ENCODE assay signal across 8 mouse cellular contexts in genomic region chr10:76032402-76033118, GRCm38 (mm10). TPM values are rescaled to one million over a fixed set of nuclear protein-coding genes. Genes with fewer than 3 reads are reported as not detected.
DNase-seq lines count a peak whose midpoint lies in the region; ATAC-seq and TF ChIP-seq lines count a peak whose summit lies in the region.

TSS of gene Zfp280b (plus strand) at chr10:76032650.

- peak within 1 kb of the TSS; percentile 11; the same call in 1 of the 2 replicates for H3K27ac ChIP-seq in CH12.LX (ENCODE audit: insufficient read depth, low read depth)
- peak within 1 kb of the TSS; percentile 69 for H3K27ac ChIP-seq in forebrain, embryonic 12.5 days
- peak within 1 kb of the TSS; percentile 76 for H3K27ac ChIP-seq in heart, postnatal 0 days (ENCODE audit: low read depth)
- H3K27ac ChIP-seq in liver, embryonic 16.5 days (ENCODE audit: low read length), result peak within 1 kb of the TSS; percentile 65
- peak within 1 kb of the TSS; percentile 80 for H3K27ac ChIP-seq in neural tube, embryonic 13.5 days (replicated peaks)
- peak within 1 kb of the TSS; percentile 72 for H3K27ac ChIP-seq in testis, adult 2 months (ENCODE audit: control insufficient read depth, insufficient read depth, low read depth, low read length)

- H3K9me3 ChIP-seq in CH12.LX (replicated peaks; ENCODE audit: low read length), result no peaks in the 10 kb centered on the region
- H3K9me3 ChIP-seq in forebrain, embryonic 12.5 days, result no peaks in the 10 kb centered on the region
- no peaks in the 10 kb centered on the region for H3K9me3 ChIP-seq in heart, postnatal 0 days (replicated peaks; ENCODE audit: control insufficient read depth, low read length)
- H3K9me3 ChIP-seq in liver, embryonic 16.5 days (replicated peaks; ENCODE audit: control insufficient read depth, low read length), result no peaks in the 10 kb centered on the region
- H3K9me3 ChIP-seq in neural tube, embryonic 13.5 days, result no peaks in the 10 kb centered on the region

- H3K27me3 ChIP-seq in CH12.LX (replicated peaks), result no peaks in the 10 kb centered on the region
- no peaks in the 10 kb centered on the region for H3K27me3 ChIP-seq in forebrain, embryonic 12.5 days
- no peaks in the 10 kb centered on the region for H3K27me3 ChIP-seq in heart, postnatal 0 days (ENCODE audit: control insufficient read depth, insufficient read depth, low read length)
- H3K27me3 ChIP-seq in liver, embryonic 16.5 days (ENCODE audit: control insufficient read depth, insufficient read depth, low read depth, low read length), result no peaks in the 10 kb centered on the region
- no peaks in the 10 kb centered on the region for H3K27me3 ChIP-seq in neural tube, embryonic 13.5 days
- no peaks in the 10 kb centered on the region for H3K27me3 ChIP-seq in testis, adult 2 months (ENCODE audit: control insufficient read depth, insufficient read depth, low read length)

- H3K4me3 ChIP-seq in CH12.LX (replicated peaks in 1 of 3; ENCODE audit: low read depth in 2 of 3, low read length in 2 of 3, poor library complexity in 1 of 3), result peak within 1 kb of the TSS; percentile 75 to 92 (median 75)
- peak within 1 kb of the TSS; percentile 83 for H3K4me3 ChIP-seq in forebrain, embryonic 12.5 days (replicated peaks)
- H3K4me3 ChIP-seq in heart, postnatal 0 days (ENCODE audit: low read depth, low read length), result peak within 1 kb of the TSS; percentile 78
- H3K4me3 ChIP-seq in liver, embryonic 16.5 days (ENCODE audit: low read depth, low read length), result peak within 1 kb of the TSS; percentile 85
- peak within 1 kb of the TSS; percentile 94 for H3K4me3 ChIP-seq in neural tube, embryonic 13.5 days
- H3K4me3 ChIP-seq in testis, adult 2 months (ENCODE audit: control insufficient read depth, low read depth, low read length), result peak within 1 kb of the TSS; percentile 87

- H3K36me3 ChIP-seq in CH12.LX (replicated peaks in 1 of 2; ENCODE audit: control insufficient read depth in 1 of 2, insufficient read depth in 1 of 2, low read length in 1 of 2), result peaks cover 1 to 26% of the 10 kb centered on the region in 2 experiments
- H3K36me3 ChIP-seq in forebrain, embryonic 12.5 days (replicated peaks), result peaks cover 20% of the 10 kb centered on the region
- no peaks in the 10 kb centered on the region for H3K36me3 ChIP-seq in heart, postnatal 0 days (replicated peaks; ENCODE audit: control insufficient read depth, insufficient read depth, low read length)
- no peaks in the 10 kb centered on the region for H3K36me3 ChIP-seq in liver, embryonic 16.5 days (ENCODE audit: control insufficient read depth, insufficient read depth)
- peaks cover 22% of the 10 kb centered on the region for H3K36me3 ChIP-seq in neural tube, embryonic 13.5 days
- H3K36me3 ChIP-seq in testis, adult 2 months (ENCODE audit: control insufficient read depth, insufficient read depth, low read length), result no peaks in the 10 kb centered on the region

- TF ChIP-seq EP300 in CH12.LX (IDR thresholded peaks at IDR 0.05; ENCODE audit: low read length), result no peak
- no peak for TF ChIP-seq EP300 in heart, postnatal 0 days (IDR thresholded peaks at IDR 0.05; ENCODE audit: low read depth)

- TF ChIP-seq CTCF in CH12.LX (conservative IDR thresholded peaks at IDR 0.05 in 1 of 2, IDR thresholded peaks at IDR 0.05 in 1 of 2; ENCODE audit: low read depth in 2 of 2, low read length in 2 of 2), result peak in 1 of 2 experiments; percentile 66; a peak in 2 of 4 replicates
- TF ChIP-seq CTCF in heart, postnatal 0 days (IDR thresholded peaks at IDR 0.05; ENCODE audit: low read depth), result peak; percentile 71
- TF ChIP-seq CTCF in testis, adult 2 months (IDR thresholded peaks at IDR 0.05; ENCODE audit: control insufficient read depth, insufficient read depth, insufficient replicate concordance, low read depth, low read length), result peak; percentile 33; the same call in 1 of the 2 replicates

- peaks cover 47% of the 10 kb centered on the region for H3K79me2 ChIP-seq in CH12.LX (replicated peaks; ENCODE audit: control insufficient read depth, extremely low read depth, insufficient read depth, poor library complexity, severe bottlenecking)

- peak within 1 kb of the TSS; percentile 65 for H3K9ac ChIP-seq in CH12.LX (ENCODE audit: insufficient read depth, low read depth)
- H3K9ac ChIP-seq in forebrain, embryonic 12.5 days, result peak within 1 kb of the TSS; percentile 89
- H3K9ac ChIP-seq in heart, postnatal 0 days (replicated peaks; ENCODE audit: low read depth, low read length), result peak within 1 kb of the TSS; percentile 84
- H3K9ac ChIP-seq in liver, embryonic 16.5 days (ENCODE audit: low read depth, low read length), result peak within 1 kb of the TSS; percentile 84
- H3K9ac ChIP-seq in neural tube, embryonic 13.5 days, result peak within 1 kb of the TSS; percentile 92

- TF ChIP-seq RAD21 in CH12.LX (IDR thresholded peaks at IDR 0.05; ENCODE audit: low read depth, low read length), result no peak; the same call in none of the 2 replicates

- dilution Hi-C loops in CH12.LX (cut with MboI; ENCODE audit: extremely low pct_ligation_motif_present, extremely low pct_unique_long_range_greater_than_20kb, low sequenced_read_pairs), result no loop called here

- H3K4me2 ChIP-seq in CH12.LX (ENCODE audit: insufficient read depth, low read depth, poor library complexity, severe bottlenecking), result peak within 1 kb of the TSS; percentile 85
- H3K4me2 ChIP-seq in forebrain, embryonic 12.5 days, result peak within 1 kb of the TSS; percentile 68
- H3K4me2 ChIP-seq in heart, postnatal 0 days (ENCODE audit: low read depth, low read length), result peak within 1 kb of the TSS; percentile 84
- peak within 1 kb of the TSS; percentile 70 for H3K4me2 ChIP-seq in liver, embryonic 16.5 days (ENCODE audit: low read depth, low read length)
- H3K4me2 ChIP-seq in neural tube, embryonic 13.5 days, result peak within 1 kb of the TSS; percentile 75

- DNase-seq in CH12.LX (ENCODE audit: extremely low read depth), result peak; percentile 94
- DNase-seq in c-Kit-positive CD71-positive TER-119-negative erythroid progenitor cells, embryonic 14.5 days (ENCODE audit: low read depth), result peak; percentile 91
- DNase-seq in heart, postnatal 0 days (ENCODE audit: low spot score), result peak; percentile 94
- DNase-seq in kidney, postnatal 4 days, result peak; percentile 97 to 98

- in situ Hi-C loops in CH12.LX (cut with MboI; ENCODE audit: low pct_ligation_motif_present, low pct_unique_long_range_greater_than_20kb, low sequenced_read_pairs), result no loop called here

- H3K4me1 ChIP-seq in CH12.LX (ENCODE audit: control insufficient read depth in 1 of 2, insufficient read depth in 2 of 2), result peaks cover 10 to 47% of the 10 kb centered on the region in 2 experiments
- H3K4me1 ChIP-seq in forebrain, embryonic 12.5 days, result peaks cover 11% of the 10 kb centered on the region
- peaks cover 6% of the 10 kb centered on the region; the same call in 1 of the 2 replicates for H3K4me1 ChIP-seq in heart, postnatal 0 days (ENCODE audit: control insufficient read depth, insufficient read depth)
- peaks cover 14% of the 10 kb centered on the region for H3K4me1 ChIP-seq in liver, embryonic 16.5 days (ENCODE audit: control insufficient read depth, low read depth, low read length)
- H3K4me1 ChIP-seq in neural tube, embryonic 13.5 days (replicated peaks), result peaks cover 18% of the 10 kb centered on the region
- peaks cover 5% of the 10 kb centered on the region for H3K4me1 ChIP-seq in testis, adult 2 months (ENCODE audit: control insufficient read depth, insufficient read depth, low read length)

- ATAC-seq in forebrain, embryonic 12.5 days (ENCODE audit: low FRiP score), result peak; percentile 99
- ATAC-seq in heart, postnatal 0 days (ENCODE audit: insufficient read depth, low read depth), result peak; percentile 99
- peak; percentile 98 for ATAC-seq in liver, embryonic 16.5 days (ENCODE audit: low read depth)
- ATAC-seq in neural tube, embryonic 13.5 days (ENCODE audit: low read depth), result peak; percentile 99

- peak; percentile 71 for TF ChIP-seq POLR2A in CH12.LX (IDR thresholded peaks at IDR 0.05; ENCODE audit: low read depth, low read length)
- TF ChIP-seq POLR2A in testis, adult 2 months (IDR thresholded peaks at IDR 0.05; ENCODE audit: control insufficient read depth, low read depth, low read length), result peak; percentile 54; the same call in 1 of the 2 replicates

- WGBS in forebrain, embryonic 12.5 days, result under 1% methylated on average over 57 of the region's 58 CpGs
- under 1% methylated on average over 56 of the region's 58 CpGs for WGBS in heart, postnatal 0 days
- 0% methylated on average over 57 of the region's 58 CpGs for WGBS in liver, embryonic 16.5 days (ENCODE audit: insufficient replicate concordance)
- under 1% methylated on average over 58 of the region's 58 CpGs for whole genome bisulfite sequencing in neural tube, embryonic 13.5 days

TF ChIP-seq in CH12.LX, 34 proteins besides CTCF, POLR2A, EP300 and RAD21 (continues in another document):
- peak; percentile 50 for TF ChIP-seq HCFC1 (IDR thresholded peaks at IDR 0.05; ENCODE audit: low read depth, low read length)
- TF ChIP-seq TBP (conservative IDR thresholded peaks at IDR 0.05; ENCODE audit: low read depth, low read length), result 0 out of 2 replicates have a peak, but pooled peaks have one; percentile 34
- TF ChIP-seq UBTF (IDR thresholded peaks at IDR 0.05; ENCODE audit: low read depth, low read length), result peak; percentile 81; the same call in 1 of the 2 replicates
- TF ChIP-seq MAFK (IDR thresholded peaks at IDR 0.05; ENCODE audit: insufficient replicate concordance, low read length), result no peak
- TF ChIP-seq BHLHE40 (IDR thresholded peaks at IDR 0.05; ENCODE audit: low read depth, low read length), result no peak
- 0 out of 2 replicates have a peak, but pooled peaks have one; percentile 55 for TF ChIP-seq TCF12 (IDR thresholded peaks at IDR 0.05; ENCODE audit: low read depth, low read length)
- 0 out of 2 replicates have a peak, but pooled peaks have one; percentile 65 for TF ChIP-seq CHD1 (IDR thresholded peaks at IDR 0.05; ENCODE audit: low read depth, low read length)
- TF ChIP-seq JUND (conservative IDR thresholded peaks at IDR 0.05; ENCODE audit: low read depth, low read length), result no peak
- TF ChIP-seq SIN3A (IDR thresholded peaks at IDR 0.05; ENCODE audit: low read length), result peak; percentile 16; the same call in 1 of the 2 replicates
- peak; percentile 53 for TF ChIP-seq NELFE (IDR thresholded peaks at IDR 0.05; ENCODE audit: low read depth, low read length)
- TF ChIP-seq ELF1 (IDR thresholded peaks at IDR 0.05; ENCODE audit: low read depth, low read length), result peak; percentile 20; the same call in 1 of the 2 replicates

RNA-seq across cellular contexts. Expression of gene Zfp280b, which starts in this region (rescaled TPM):
- total RNA-seq in CH12.LX (2012; rRNA removed) (24.4 and 26.6 TPM in 2 replicates), CH12.LX (2014; rRNA removed) (15.2 and 19.0 TPM in 2 replicates)
- polyA plus RNA-seq in CH12.LX (2012; ENCODE audit: insufficient read length, low read depth), result 30.4 and 36.6 TPM in 2 replicates
- 26.1 and 26.7 TPM in 2 replicates for polyA plus RNA-seq in forebrain, embryonic 12.5 days (2016; fragmentation: Nextera tagmentation; extraction: Ambion mirVana)
- total RNA-seq in heart, postnatal 0 days (2014; rRNA removed; ENCODE audit: low replicate concordance), result 4.8 and 7.7 TPM in 2 replicates
- polyA plus RNA-seq in heart, postnatal 0 days (2015; fragmentation: Nextera tagmentation; extraction: Ambion mirVana), result 6.2 and 7.8 TPM in 2 replicates
- polyA plus RNA-seq in liver, embryonic 16.5 days (2015; fragmentation: Nextera tagmentation; extraction: Ambion mirVana), result 11.3 TPM in 2 replicates
- polyA plus RNA-seq in neural tube, embryonic 13.5 days (2015; fragmentation: Nextera tagmentation; extraction: Ambion mirVana), result 12.0 and 12.4 TPM in 2 replicates
- 3.8 and 4.9 TPM in 2 replicates for polyA plus RNA-seq in testis, adult 2 months (2012; rRNA removed)

Comparison
In these comparisons a context has a peak if more than half of its experiments do, and no peak if none do; other contexts are left out.
1. Peak in every context shown above with its lines: DNase-seq, ATAC-seq, H3K4me3 ChIP-seq and H3K27ac ChIP-seq.
2. H3K27ac ChIP-seq: peak in every context shown above with its lines; median percentile 80 in neural tube, embryonic 13.5 days; 76 in heart, postnatal 0 days; 72 in testis, adult 2 months; 69 in forebrain, embryonic 12.5 days; 65 in liver, embryonic 16.5 days; 11 in CH12.LX.